Mouse (Mus musculus): ENCODE results near the gene E330009J07Rik. TPM values are rescaled to one million over a fixed set of nuclear protein-coding genes. Genes with fewer than 3 reads are reported as not detected.

Gene E330009J07Rik
- total RNA-seq, 2 experiments from 2014 or later: 6.0 to 7.5 TPM

GRCm38 (mm10) chr6:40430878-40431277 is 5.1 kb downstream of the E330009J07Rik start:
- ATAC-seq (replicated peaks; ENCODE audit: low FRiP score, poor library complexity, severe bottlenecking): no peak

GRCm38 (mm10) chr6:40430251-40430650 is 5.7 kb downstream of the E330009J07Rik start:
- no peak for ATAC-seq (replicated peaks; ENCODE audit: low FRiP score, poor library complexity, severe bottlenecking)

- no peak for ATAC-seq (replicated peaks; ENCODE audit: low FRiP score, poor library complexity, severe bottlenecking)
Measured at GRCm38 (mm10) chr6:40429521-40429931, 6.4 kb downstream of the E330009J07Rik start.

- ATAC-seq (replicated peaks; ENCODE audit: low FRiP score, poor library complexity, severe bottlenecking): no peak
Measured at GRCm38 (mm10) chr6:40428696-40429095, 7.2 kb downstream of the E330009J07Rik start.

- no peak for ATAC-seq (replicated peaks; ENCODE audit: low FRiP score, poor library complexity, severe bottlenecking)
Measured at GRCm38 (mm10) chr6:40427441-40427840, 8.5 kb downstream of the E330009J07Rik start.

GRCm38 (mm10) chr6:40423774-40424173 is 12.2 kb downstream of the E330009J07Rik start:
- no peak; the same call in 1 of the 2 replicates for ATAC-seq (replicated peaks; ENCODE audit: low FRiP score, poor library complexity, severe bottlenecking)

- ATAC-seq (replicated peaks; ENCODE audit: low FRiP score, poor library complexity, severe bottlenecking): no peak
Measured at GRCm38 (mm10) chr6:40423013-40423412, 12.9 kb downstream of the E330009J07Rik start.

GRCm38 (mm10) chr6:40421099-40421498 is 14.8 kb downstream of the E330009J07Rik start:
- ATAC-seq (replicated peaks; ENCODE audit: low FRiP score, poor library complexity, severe bottlenecking): no peak

- ATAC-seq (replicated peaks; ENCODE audit: low FRiP score, poor library complexity, severe bottlenecking): no peak
Measured at GRCm38 (mm10) chr6:40418386-40418785, 17.5 kb downstream of the E330009J07Rik start.

- no peak for ATAC-seq (replicated peaks; ENCODE audit: low FRiP score, poor library complexity, severe bottlenecking)
Measured at GRCm38 (mm10) chr6:40415799-40416198, 20.1 kb downstream of the E330009J07Rik start.

GRCm38 (mm10) chr6:40413565-40413964 is 22.4 kb downstream of the E330009J07Rik start:
- no peak for ATAC-seq (replicated peaks; ENCODE audit: low FRiP score, poor library complexity, severe bottlenecking)

- no peak for ATAC-seq (replicated peaks; ENCODE audit: low FRiP score, poor library complexity, severe bottlenecking)
Measured at GRCm38 (mm10) chr6:40413046-40413445, 22.9 kb downstream of the E330009J07Rik start.

- ATAC-seq (replicated peaks; ENCODE audit: low FRiP score, poor library complexity, severe bottlenecking): no peak
Measured at GRCm38 (mm10) chr6:40411085-40411484, 24.9 kb downstream of the E330009J07Rik start.

GRCm38 (mm10) chr6:40403640-40404285 is 32.2 kb downstream of the E330009J07Rik start:
- no peak for ATAC-seq (replicated peaks; ENCODE audit: low FRiP score, poor library complexity, severe bottlenecking)

- no peak for ATAC-seq (replicated peaks; ENCODE audit: low FRiP score, poor library complexity, severe bottlenecking)
Measured at GRCm38 (mm10) chr6:40402031-40402430, 33.9 kb downstream of the E330009J07Rik start.

- ATAC-seq (replicated peaks; ENCODE audit: low FRiP score, poor library complexity, severe bottlenecking): no peak
Measured at GRCm38 (mm10) chr6:40393213-40393612, 42.7 kb downstream of the E330009J07Rik start.

GRCm38 (mm10) chr6:40390975-40391374 is 45.0 kb downstream of the E330009J07Rik start:
- ATAC-seq (replicated peaks; ENCODE audit: low FRiP score, poor library complexity, severe bottlenecking): no peak

GRCm38 (mm10) chr6:40388660-40389059 is 47.3 kb downstream of the E330009J07Rik start:
- ATAC-seq (replicated peaks; ENCODE audit: low FRiP score, poor library complexity, severe bottlenecking): no peak

- no peak for ATAC-seq (replicated peaks; ENCODE audit: low FRiP score, poor library complexity, severe bottlenecking)
Measured at GRCm38 (mm10) chr6:40385682-40386081, 50.3 kb downstream of the E330009J07Rik start.

GRCm38 (mm10) chr6:40381908-40382307 is 54.0 kb downstream of the E330009J07Rik start:
- ATAC-seq (replicated peaks; ENCODE audit: low FRiP score, poor library complexity, severe bottlenecking): no peak

GRCm38 (mm10) chr6:40380181-40380580 is 55.8 kb downstream of the E330009J07Rik start:
- no peak for ATAC-seq (replicated peaks; ENCODE audit: low FRiP score, poor library complexity, severe bottlenecking)

- ATAC-seq (replicated peaks; ENCODE audit: low FRiP score, poor library complexity, severe bottlenecking): no peak
Measured at GRCm38 (mm10) chr6:40371031-40371430, 64.9 kb downstream of the E330009J07Rik start.

Measured in erythroblast, adult 5-6 weeks (primary cell).